Mouse (Mus musculus) cerebellum, adult 8-10 months (tissue): Measurements from ENCODE around the gene Gm5795.
"Not testable (repeated sequence)": the region's sequence is repeated elsewhere in the genome, so short reads cannot be mapped to it uniquely, and the experiment has no call there.

Experiments
- DNase-seq: peaks from one replicate; pipeline ENCODE4 v3.0.0; 2022

The Gm5795 gene

DNA sequence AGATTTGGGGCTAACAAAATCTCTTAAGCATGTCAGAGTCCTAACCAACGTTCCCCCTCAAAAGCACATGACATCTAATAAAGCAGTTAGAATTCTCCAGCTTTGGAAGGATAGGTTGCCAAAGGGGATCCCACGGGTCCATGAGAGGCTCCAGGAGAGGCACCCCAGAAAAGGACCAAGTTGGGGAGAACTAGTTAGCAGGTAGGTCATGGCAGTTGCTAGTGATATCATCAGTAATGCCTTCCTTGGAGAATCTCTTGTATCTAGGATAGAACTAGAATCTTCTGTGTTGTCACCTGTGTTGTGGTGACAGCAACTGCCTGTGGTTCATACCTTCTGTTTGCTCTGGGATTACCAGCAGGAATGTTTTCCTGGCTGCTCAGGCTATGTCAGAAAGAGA is at the start of gene Gm5795:
Gene Gm5795, plus strand, starts transcription at position 301 of the 400 bp plus-strand sequence.
- not testable (repeated sequence) for DNase-seq

GRCm38 (mm10) chr14:3208272-3209152 is 20.5 kb downstream of the Gm5795 start, which contains the start of gene D830030K20Rik:
D830030K20Rik (plus strand) TSS chr14:3208488.
- not testable (repeated sequence) for DNase-seq

- DNase-seq, result not testable (repeated sequence)
Observed at GRCm38 (mm10) chr14:3209367-3209766, 21.3 kb downstream of the Gm5795 start.
